Mouse (Mus musculus): Measurements from ENCODE around the gene Eif2d.

DNA sequence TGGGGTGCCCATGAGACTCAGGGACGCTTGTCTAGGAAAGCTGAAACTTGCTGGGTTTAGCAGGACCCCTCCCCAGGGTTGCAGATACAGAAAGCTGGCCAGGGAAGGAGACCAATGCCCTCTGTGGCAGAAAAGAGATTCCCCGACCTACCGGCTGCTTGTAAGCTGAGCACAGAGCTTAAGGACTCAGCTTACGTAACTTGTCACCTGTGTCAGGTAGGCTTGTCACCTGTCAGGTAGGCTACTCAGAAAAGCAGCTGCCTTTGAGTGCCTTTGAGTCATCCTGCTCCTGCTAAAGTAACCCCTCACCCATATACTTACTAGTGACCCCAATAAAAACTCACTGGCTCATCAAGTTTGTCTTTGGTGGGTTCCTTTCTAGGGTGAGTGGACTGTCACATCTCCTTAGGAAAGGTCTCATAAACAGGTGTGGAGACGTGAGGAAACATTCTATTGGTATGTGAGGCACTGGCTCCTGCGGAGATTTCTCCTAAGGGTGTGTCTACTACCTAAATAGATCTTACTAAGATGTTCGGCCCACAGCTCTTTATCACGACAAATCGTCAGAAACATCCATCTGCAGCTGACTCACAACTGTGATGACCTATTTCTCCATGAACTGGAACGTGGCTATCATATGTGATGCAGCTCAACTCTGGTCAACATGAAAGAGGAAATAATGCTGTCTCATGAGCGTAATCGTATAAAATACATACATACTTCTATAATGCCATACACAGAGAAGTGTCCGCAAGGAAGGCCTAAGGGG is 69.0 kb downstream of the Eif2d start:
- no peak for TF ChIP-seq CTCF (conservative IDR thresholded peaks at IDR 0.05; ENCODE audit: low read length)
- no peak for TF ChIP-seq NANOG (IDR thresholded peaks at IDR 0.05; ENCODE audit: borderline replicate concordance, low read length)

Data from E14TG2a.4 (cell line).